Mouse (Mus musculus) heart, adult 2 months (tissue): ENCODE results near the gene Spg20.

Source experiments
- CTCF ChIP-seq: fragments of 200-600 bp; IDR thresholded peaks from 2 replicates; pipeline ENCODE4 v1.8.1; 2022; ENCODE audit warnings: antibody characterized with exemption, mild to moderate bottlenecking, moderate library complexity
- EP300 ChIP-seq: fragments of 200-500 bp; IDR thresholded peaks from 2 replicates; pipeline ENCODE4 v1.6.1; 2011; ENCODE audit warnings: low read depth, low read length, control low read depth; ENCODE audit not compliant: insufficient read depth
- POLR2A ChIP-seq: fragments of 200-500 bp; IDR thresholded peaks from 2 replicates; pipeline ENCODE4 v1.6.1; 2011; ENCODE audit warnings: mild to moderate bottlenecking, low read depth, low read length, control low read depth; ENCODE audit not compliant: insufficient read depth

DNA sequence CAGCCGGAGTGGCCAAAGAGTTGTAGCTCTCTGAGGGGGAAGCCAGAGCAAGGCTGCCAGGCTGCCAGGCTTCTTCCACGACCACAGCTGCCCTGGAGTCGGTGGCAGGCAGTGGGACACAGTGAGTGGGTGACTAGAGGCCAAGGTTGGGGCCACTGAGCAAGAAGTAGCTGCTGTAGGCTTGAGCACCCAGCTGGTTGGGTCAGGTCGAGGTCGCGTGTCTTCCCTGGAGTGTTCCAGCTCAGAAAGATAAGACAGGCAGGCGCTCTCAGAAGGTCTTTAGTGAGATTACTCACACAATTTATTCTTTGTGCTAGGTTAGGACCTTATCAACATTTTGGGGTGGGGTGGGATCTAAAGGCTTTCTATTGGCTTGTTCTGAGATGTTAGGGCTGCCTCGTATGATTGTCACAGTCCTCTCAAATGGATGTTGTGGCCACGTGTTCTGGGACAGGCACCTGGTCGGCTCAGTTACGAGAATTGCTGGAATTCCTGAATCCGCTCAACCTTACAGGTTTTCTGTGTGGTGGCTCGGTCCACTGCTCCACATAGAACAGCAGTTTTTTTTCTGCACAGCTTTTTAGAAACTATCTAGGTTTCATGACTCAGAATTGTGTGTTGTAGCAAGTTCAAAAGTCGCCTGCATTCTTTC is 6.4 kb upstream of the Spg20 start:
- no peak for TF ChIP-seq CTCF
- no peak for TF ChIP-seq EP300
- no peak for TF ChIP-seq POLR2A
